In genomic region chr7:113909161-113909825, GRCm38 (mm10) we compare ENCODE assay signal across 9 mouse cellular contexts.
DNase-seq lines count a peak whose midpoint lies in the region; TF ChIP-seq lines count a peak whose summit lies in the region.
"Had no signal": no experiment of that assay in that cellular context is flagged by ENCODE, and none has a peak within 500 bp of the region (broad histone marks: within the 10 kb centered on the region; RNA-seq: fewer than 3 reads in every experiment).

No protein-coding gene starts in this region.

- H3K36me3 ChIP-seq in embryonic facial prominence, embryonic 10.5 days (replicated peaks): no peaks in the 10 kb centered on the region
- H3K36me3 ChIP-seq: embryonic facial prominence, embryonic 13.5 days had no signal

- TF ChIP-seq CTCF in layer of hippocampus, adult 2 months (conservative IDR thresholded peaks at IDR 0.05): no peak

- H3K9me3 ChIP-seq in embryonic facial prominence, embryonic 10.5 days: no peaks in the 10 kb centered on the region
- H3K9me3 ChIP-seq: embryonic facial prominence, embryonic 13.5 days had no signal

- peaks cover 15% of the 10 kb centered on the region for H3K4me1 ChIP-seq in embryonic facial prominence, embryonic 10.5 days

- DNase-seq in heart, adult 11 months: peak; percentile 91
- DNase-seq in heart, postnatal 25 days (ENCODE audit: low spot score): no peak
- peak; percentile 43 for DNase-seq in ES-CJ7 (ENCODE audit: low read depth, low spot score)
- peak; percentile 28 for DNase-seq in embryonic facial prominence, embryonic 10.5 days (ENCODE audit: low spot score)
- peak; percentile 39 to 56 for DNase-seq in layer of hippocampus, adult 2 months (ENCODE audit: low spot score in 2 of 2)
- DNase-seq in yolk sac, embryonic 10.5 days (ENCODE audit: low spot score): peak; percentile 71
- no peak for DNase-seq in thymus, postnatal 14 days
- no peak for DNase-seq in urinary bladder, postnatal 14 days (ENCODE audit: low spot score)

- H3K27ac ChIP-seq in embryonic facial prominence, embryonic 10.5 days (replicated peaks): no peak overlapping the region
- no peak overlapping the region for H3K27ac ChIP-seq in layer of hippocampus, adult 2 months
- H3K27ac ChIP-seq: embryonic facial prominence, embryonic 13.5 days had no signal

- H3K4me3 ChIP-seq in embryonic facial prominence, embryonic 10.5 days: no peak overlapping the region
- H3K4me3 ChIP-seq in layer of hippocampus, adult 2 months: no peak overlapping the region
- H3K4me3 ChIP-seq: embryonic facial prominence, embryonic 13.5 days had no signal

- intact Hi-C loops in heart, postnatal 25 days (cut with DNase I): no loop called here

- WGBS in embryonic facial prominence, embryonic 10.5 days: 37% methylated on average over 12 of the region's 12 CpGs

- no peaks in the 10 kb centered on the region for H3K27me3 ChIP-seq in embryonic facial prominence, embryonic 10.5 days (replicated peaks; ENCODE audit: low read depth, poor library complexity, severe bottlenecking)
- H3K27me3 ChIP-seq: embryonic facial prominence, embryonic 13.5 days had no signal

Comparison
In these comparisons a context has a peak if more than half of its experiments do, and no peak if none do; other contexts are left out.
1. DNase-seq: peak in heart, adult 11 months (single experiment), ES-CJ7 (single experiment), embryonic facial prominence, embryonic 10.5 days (single experiment), layer of hippocampus, adult 2 months (2 of 2) and yolk sac, embryonic 10.5 days (single experiment); none in heart, postnatal 25 days (single experiment), thymus, postnatal 14 days (single experiment) and urinary bladder, postnatal 14 days (single experiment).